Mouse (Mus musculus) spleen, postnatal 36 days (tissue): ENCODE results near the gene Gm49398.

ENCODE experiments used
- DNase-seq, 2 experiments: peaks; one replicate each; pipeline ENCODE4 v3.0.0; 2022; ENCODE audit warnings: low spot score in 2 of 2, mixed read lengths in 1 of 2

The Gm49398 gene

DNA sequence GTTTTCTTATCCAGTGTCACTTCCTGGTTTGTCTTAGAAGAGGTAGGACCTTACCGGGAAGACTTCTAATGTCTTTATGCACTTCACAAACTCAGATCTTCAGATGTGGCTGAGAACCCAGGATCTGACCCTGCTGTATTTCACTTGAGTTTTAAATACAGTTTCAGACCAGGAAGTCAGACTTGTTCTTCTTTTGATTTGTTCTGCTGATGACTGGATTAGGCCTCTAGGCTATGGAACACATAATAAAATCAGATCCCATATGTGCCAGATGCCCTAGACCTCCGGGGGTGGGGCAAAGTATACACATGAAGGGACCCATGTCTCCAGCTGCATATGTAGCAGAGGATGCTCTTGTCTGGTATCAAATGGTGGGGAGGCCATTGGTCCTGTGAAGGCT is at the start of gene Gm49398:
Gm49398 (minus strand) TSS at position 101 of the 400 bp plus-strand sequence.
- DNase-seq = no peak

DNA sequence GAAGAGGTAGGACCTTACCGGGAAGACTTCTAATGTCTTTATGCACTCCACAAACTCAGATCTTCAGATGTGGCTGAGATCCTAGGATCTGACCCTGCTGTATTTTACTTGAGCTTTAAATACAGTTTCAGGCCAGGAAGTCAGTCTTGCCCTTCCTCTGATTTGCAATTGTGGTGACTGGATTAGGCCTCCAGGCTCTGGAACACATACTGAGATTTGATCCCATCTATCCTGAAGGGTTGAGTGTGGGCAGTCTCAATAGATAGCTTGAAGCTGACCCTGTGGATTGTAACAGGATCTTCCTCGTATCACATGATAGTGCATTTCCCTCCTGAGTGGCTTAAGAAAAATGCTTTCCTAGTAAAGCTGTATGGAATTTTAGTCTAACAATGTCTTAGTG is 33.4 kb downstream of the Gm49398 start, which contains the start of gene Cts8:
Cts8 (minus strand) TSS at position 101 of the 400 bp plus-strand sequence.
- no peak for DNase-seq

GRCm38 (mm10) chr13:61241076-61241947 is 47.3 kb downstream of the Gm49398 start:
- peak; percentile 3 to 4 for DNase-seq

DNA sequence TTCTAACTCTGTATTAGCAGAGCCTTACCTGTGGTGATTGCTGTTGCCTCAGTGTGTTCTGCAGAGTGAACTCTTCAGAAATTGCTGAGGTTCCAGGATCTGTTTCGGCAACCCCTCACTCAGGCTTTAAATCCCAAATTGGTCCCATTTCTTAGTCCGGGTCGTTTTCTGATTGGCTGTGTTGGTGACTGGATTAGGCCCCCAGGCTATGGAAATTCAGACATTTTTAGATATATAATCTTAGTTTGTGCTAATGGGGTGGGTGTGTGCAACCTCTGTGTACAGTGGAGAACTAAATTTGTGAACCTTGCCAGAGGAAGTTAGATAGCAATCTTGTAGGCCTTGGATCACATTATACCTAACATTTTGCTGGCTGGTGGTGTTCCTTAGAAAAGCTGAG is 85.3 kb downstream of the Gm49398 start, which contains the start of gene Cts6:
Cts6 (minus strand) TSS at position 101 of the 400 bp plus-strand sequence.
- no peak for DNase-seq
